Mouse (Mus musculus): ENCODE data around the gene Ccdc85c. TPM values are rescaled to one million over a fixed set of nuclear protein-coding genes. Genes with fewer than 3 reads are reported as not detected.

Ccdc85c gene
- total RNA-seq, 1 experiment from 2014 or later: 2.4 TPM

DNA sequence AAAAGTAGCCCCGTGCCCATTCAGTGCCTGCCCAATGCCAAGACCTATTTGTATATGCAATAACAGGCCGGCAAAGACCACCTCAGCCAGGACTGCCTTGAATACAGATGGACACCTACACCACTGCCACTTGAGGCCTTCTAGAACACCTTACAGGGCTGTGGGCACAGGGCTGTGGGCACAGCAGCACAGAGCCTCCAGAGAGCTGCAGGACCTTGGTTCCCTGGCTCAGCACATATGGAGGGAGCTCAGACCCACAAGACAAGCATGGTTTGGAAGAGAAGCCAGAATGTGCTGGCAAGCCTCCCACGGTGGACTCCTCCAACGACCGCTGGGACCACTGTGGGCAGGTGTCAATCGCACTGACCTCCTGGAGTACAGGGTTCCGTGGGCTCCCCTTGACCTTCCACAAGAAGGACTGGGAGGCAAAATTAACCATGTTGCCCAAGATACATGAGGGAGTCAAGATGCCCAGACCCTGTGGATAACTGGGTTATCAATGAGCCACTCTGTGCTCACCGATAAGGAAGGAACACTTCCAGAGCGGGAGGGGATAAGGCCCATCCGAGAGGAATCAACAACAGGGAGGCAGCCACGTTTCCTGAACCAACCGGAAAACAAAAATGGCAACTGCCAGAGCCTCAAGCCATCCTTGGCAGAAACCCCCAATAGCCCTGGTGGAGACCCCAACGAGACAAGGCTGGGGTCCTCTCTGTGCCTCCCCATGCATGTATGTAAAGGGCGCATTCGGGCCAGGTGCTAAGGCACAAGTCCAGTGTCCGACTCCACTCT, 3.7 kb downstream of the Ccdc85c start:
- no peak for ATAC-seq (replicated peaks; ENCODE audit: low read depth, poor library complexity, severe bottlenecking)

GRCm38 (mm10) chr12:108270240-108270919, 4.8 kb downstream of the Ccdc85c start:
- ATAC-seq (replicated peaks; ENCODE audit: low read depth, poor library complexity, severe bottlenecking): no peak

DNA sequence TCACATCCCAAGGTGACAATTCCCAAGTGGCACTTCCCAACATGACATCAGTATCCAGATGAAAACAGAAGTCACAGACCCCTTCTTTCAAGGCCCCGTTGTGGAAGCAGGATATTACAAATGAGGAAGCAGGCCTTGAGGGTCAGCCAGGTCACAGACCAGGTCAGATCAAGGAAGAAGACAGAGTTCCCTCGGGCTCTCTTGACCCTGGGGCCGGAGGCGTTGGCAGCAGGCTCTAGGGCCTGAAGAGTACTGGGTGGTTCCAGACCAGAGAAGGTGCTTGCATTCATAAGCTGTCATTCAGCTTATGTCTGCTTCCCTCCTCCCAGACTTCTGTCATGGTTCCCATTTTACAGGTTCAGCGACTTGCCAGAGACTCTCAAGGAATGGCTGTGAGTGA, 5.5 kb downstream of the Ccdc85c start:
- ATAC-seq (replicated peaks; ENCODE audit: low read depth, poor library complexity, severe bottlenecking): no peak

GRCm38 (mm10) chr12:108268970-108269369, 6.3 kb downstream of the Ccdc85c start:
- ATAC-seq (replicated peaks; ENCODE audit: low read depth, poor library complexity, severe bottlenecking): no peak

- no peak for ATAC-seq (replicated peaks; ENCODE audit: low read depth, poor library complexity, severe bottlenecking)
Measured at GRCm38 (mm10) chr12:108267653-108268052, 7.6 kb downstream of the Ccdc85c start.

DNA sequence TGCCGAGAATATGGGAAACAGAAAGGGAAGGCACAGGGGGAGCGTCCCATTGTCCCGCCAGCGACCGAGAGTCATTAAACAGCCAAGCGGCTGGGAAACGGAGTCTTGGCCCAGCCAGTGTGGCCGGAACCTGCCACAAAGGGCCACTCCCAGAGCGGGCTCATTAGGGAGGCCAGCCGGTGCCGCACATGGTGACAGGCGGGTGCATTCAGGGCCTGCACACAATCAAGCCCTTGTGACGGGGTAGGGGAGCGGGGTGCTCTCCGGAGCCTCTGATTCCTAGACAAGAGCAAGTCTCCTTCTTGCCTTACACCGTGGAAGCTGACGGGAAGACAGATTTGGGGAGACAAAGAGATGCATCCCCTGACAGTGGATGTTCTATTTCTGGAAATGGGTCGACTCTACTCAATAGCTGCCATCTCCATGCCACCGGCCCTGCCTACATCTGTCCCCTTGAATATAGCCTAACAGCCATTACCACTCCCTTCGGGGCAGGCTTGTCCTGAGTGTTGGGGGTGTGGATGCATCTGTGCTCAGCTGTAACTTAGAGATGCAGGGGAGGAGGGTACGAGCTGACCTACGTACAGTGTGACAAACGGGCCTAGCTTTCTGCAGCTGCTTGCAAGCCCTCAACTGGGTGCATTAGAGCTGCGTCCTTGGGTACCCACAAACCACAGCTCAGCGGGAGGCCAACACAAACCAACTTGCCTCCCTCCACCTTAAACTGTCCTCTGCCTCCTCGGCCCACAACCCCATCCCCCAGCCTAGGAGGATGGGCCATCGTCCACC, 9.2 kb downstream of the Ccdc85c start:
- ATAC-seq (replicated peaks; ENCODE audit: low read depth, poor library complexity, severe bottlenecking): no peak

DNA sequence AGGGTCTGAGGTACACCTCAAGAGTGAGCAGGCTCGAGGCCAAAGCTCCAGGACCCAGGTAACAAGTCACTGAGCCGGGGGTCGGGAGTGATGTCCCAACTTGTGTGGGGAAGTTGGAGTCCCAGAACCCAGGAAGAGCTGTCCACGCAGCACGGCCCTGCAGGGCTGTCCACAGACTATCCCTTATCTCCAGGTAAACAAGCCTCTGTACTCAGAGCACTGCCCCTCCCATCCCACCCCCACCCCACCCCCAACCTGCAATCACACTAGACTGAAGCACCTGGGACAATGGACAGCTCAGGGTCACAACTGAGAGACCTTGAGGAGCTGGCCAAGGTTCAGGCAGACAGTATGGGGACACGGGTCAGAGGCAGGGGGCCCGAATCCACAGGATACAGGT, 10.3 kb downstream of the Ccdc85c start:
- no peak for ATAC-seq (replicated peaks; ENCODE audit: low read depth, poor library complexity, severe bottlenecking)

GRCm38 (mm10) chr12:108260950-108261349, 14.3 kb downstream of the Ccdc85c start:
- ATAC-seq (replicated peaks; ENCODE audit: low read depth, poor library complexity, severe bottlenecking): no peak

DNA sequence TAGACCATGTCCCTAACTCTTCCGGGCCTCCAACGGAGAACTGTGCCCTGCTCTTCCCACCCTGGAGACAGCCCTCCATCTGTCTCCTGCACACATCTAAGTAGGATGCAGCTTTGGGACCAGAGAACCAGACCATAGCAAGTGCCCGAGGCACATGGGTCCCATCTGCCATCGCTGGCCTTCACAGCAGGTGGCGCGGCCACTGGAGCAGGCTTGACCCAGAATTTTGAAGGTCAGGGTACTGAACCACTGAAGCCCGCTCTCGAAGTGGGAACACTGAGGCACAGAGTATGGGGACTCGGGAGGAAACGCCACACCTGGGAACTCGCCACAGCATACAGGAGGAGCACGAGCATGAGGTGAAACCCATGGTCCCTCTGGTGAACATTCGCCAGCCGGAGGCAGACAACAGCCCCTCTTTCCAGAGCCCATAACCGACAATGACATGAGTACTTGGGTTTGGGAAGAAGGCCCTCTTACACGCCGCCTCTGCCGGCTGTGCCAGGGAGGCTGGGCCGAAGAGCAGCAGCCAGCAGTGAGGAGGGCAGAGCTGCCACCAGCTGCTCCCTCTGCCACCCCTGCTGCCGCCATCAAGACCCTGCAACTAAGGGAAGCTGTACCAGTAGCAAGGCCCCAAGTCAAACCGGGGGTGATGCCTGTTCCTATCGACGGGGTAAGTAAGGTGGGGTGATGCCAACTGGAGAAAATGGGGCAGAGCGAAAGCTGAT, 15.7 kb downstream of the Ccdc85c start:
- ATAC-seq (replicated peaks; ENCODE audit: low read depth, poor library complexity, severe bottlenecking): no peak

DNA sequence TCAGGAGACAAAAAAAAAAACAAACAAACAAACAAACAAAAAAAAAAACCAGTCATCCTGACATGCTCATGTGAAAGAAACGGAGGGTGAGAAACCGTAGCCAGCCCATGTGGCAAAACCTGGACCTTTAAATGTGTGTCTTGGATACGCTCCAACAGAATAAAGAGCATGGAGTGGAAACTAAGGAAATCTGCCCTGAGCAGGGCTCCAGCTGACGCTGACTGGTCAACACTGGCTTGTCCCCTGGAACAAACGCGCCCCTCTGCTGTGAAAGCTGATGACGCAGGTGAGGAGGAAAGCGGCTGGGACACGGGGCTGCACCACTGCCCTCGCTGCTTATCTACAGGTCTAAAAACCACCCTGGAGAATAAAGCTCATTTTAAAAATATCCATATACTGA, 18.5 kb downstream of the Ccdc85c start:
- ATAC-seq (replicated peaks; ENCODE audit: low read depth, poor library complexity, severe bottlenecking): no peak

DNA sequence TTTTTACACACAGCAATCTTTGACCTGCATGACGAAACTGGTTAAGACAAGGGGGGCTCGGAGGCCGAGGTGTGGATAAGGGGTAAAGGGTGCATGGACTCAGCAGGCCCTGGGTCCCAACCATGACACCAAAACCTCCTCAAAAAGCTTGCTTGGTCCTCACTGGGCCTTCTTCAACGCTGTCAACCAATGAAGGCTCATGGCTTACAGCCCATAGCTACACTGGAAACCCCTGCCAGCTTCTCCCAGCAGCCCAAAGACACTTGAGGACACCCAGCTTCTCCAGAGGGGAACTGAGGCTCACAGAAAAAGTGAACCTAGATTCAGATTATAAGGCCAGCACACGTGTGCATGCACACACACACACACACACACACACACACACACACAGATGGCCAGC, 19.3 kb downstream of the Ccdc85c start:
- no peak for ATAC-seq (replicated peaks; ENCODE audit: low read depth, poor library complexity, severe bottlenecking)

GRCm38 (mm10) chr12:108255511-108255919, 19.7 kb downstream of the Ccdc85c start:
- no peak for ATAC-seq (replicated peaks; ENCODE audit: low read depth, poor library complexity, severe bottlenecking)

DNA sequence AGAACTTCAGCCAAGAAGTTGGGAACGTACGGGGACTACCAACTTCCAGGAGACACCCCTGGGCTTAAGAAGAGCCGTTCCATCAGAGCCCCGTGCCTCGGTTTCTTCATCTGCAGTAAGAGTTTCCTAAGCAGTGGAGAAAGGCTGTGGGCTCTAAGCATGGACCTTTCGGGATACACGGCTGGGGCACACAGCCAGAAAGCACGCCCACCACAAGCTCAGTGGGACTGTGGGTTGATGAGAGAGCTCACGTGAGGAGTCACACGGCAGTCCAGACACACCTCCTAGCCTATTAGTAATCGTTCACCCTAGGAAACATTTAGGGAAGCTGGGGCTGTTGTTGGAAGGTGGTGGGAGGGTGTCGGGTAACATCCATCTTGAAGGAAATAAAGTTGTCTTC, 22.2 kb downstream of the Ccdc85c start:
- ATAC-seq (replicated peaks; ENCODE audit: low read depth, poor library complexity, severe bottlenecking): no peak

GRCm38 (mm10) chr12:108251825-108252542, 23.2 kb downstream of the Ccdc85c start:
- ATAC-seq (replicated peaks; ENCODE audit: low read depth, poor library complexity, severe bottlenecking): no peak

GRCm38 (mm10) chr12:108251034-108251792, 24.0 kb downstream of the Ccdc85c start:
- ATAC-seq (replicated peaks; ENCODE audit: low read depth, poor library complexity, severe bottlenecking): no peak

- no peak for ATAC-seq (replicated peaks; ENCODE audit: low read depth, poor library complexity, severe bottlenecking)
Measured at GRCm38 (mm10) chr12:108249522-108249921, 25.7 kb downstream of the Ccdc85c start.

- no peak for ATAC-seq (replicated peaks; ENCODE audit: low read depth, poor library complexity, severe bottlenecking)
Measured at GRCm38 (mm10) chr12:108249019-108249418, 26.2 kb downstream of the Ccdc85c start.

DNA sequence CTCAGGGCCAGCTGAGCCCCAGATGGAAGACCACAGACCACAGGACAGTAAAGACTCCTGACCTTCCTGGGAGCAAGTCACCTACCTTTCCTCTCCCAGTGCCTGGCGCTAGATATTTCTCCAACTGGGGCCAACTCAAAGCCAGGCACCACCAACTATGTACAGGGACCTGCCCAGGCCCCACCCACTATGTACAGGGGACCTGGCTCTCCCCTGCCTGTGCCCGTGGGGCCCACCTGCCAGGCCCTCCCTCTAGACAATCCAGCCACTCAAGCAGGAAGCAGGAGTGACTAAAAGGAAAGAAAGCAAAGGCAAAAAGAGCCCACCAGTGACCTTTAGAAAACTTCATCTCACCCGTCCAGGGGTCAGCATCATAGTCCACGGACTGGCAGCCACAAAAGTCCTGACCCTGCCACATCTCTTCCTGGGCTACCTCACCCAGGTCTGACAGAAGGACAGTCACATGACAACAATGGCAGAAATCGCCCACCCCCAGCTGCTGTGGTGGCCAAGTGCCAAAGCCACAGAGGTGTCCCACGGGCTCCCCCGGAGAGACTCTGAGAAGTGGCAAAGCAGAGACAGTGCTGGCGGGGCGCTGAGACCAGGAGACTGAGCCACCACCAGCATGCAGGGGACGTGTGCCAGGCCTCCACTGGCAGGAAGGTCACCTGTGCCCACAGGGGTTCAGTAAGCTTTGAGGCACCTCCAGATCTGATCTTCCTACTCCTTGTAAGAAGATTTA, 28.3 kb downstream of the Ccdc85c start:
- no peak for ATAC-seq (replicated peaks; ENCODE audit: low read depth, poor library complexity, severe bottlenecking)

All from common myeloid progenitor, adult 5-6 weeks (primary cell).